Mouse (Mus musculus): ENCODE results near the gene Sez6l. TPM values are rescaled to one million over a fixed set of nuclear protein-coding genes. Genes with fewer than 3 reads are reported as not detected.

Sez6l gene
- total RNA-seq, 1 experiment = 0.13 TPM

DNA sequence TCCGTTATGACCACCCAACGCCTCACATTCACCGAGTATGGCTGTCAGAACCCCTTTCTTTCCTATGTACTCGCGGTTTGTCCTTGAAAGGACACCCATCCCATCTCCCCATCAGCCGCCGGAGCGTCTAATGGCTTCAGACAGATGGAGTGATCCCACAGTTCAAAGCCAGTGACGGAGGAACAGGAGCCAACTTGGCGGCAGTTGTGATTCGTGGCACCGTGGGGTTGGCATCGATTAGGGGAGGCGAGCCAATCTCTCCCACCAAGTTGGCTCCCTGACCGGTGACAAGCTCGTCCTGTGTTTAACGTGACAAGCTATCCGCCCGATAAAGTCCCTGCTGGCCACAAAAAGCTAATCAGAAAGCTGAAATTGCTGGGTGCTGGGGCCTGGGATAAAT is 50.0 kb downstream of the Sez6l start:
- Histone ChIP-seq H3K4me1 (ENCODE audit: control insufficient read depth in 2 of 2, insufficient read depth in 2 of 2, low read length in 2 of 2, poor library complexity in 1 of 2) (peaks cover 5 to 12% of the 10 kb centered on the region in 2 experiments; a peak in 3 of 4 replicates), H3K36me3 (ENCODE audit: control insufficient read depth, insufficient read depth, low read length, poor library complexity, severe bottlenecking) (no peaks in the 10 kb centered on the region)

GRCm38 (mm10) chr5:112526435-112526834 is 50.5 kb downstream of the Sez6l start:
- H3K4me3 ChIP-seq (ENCODE audit: insufficient read depth in 1 of 2, low read depth in 1 of 2, low read length in 2 of 2, poor library complexity in 1 of 2, severe bottlenecking in 1 of 2) = no peak overlapping the region
- H3K9ac ChIP-seq (ENCODE audit: insufficient read depth, low read depth, low read length, poor library complexity, severe bottlenecking) = no peak overlapping the region
- no peak for DNase-seq (ENCODE audit: low read depth, low spot score)
- in situ Hi-C loops (cut with MboI; ENCODE audit: low sequenced_read_pairs in 2 of 2, unreplicated experiment in 2 of 2) = no loop called here
- H3K27ac ChIP-seq (ENCODE audit: insufficient read depth, low read depth, low read length, poor library complexity, severe bottlenecking) = no peak overlapping the region
- TF ChIP-seq ZNF384 (IDR thresholded peaks at IDR 0.05; ENCODE audit: low read depth, low read length) = no peak
- TF ChIP-seq ZC3H11A (IDR thresholded peaks at IDR 0.05; ENCODE audit: borderline replicate concordance, low read depth, low read length) = no peak
- no peak for TF ChIP-seq CHD2 (IDR thresholded peaks at IDR 0.05; ENCODE audit: low read depth, low read length)
- TF ChIP-seq MAFK (IDR thresholded peaks at IDR 0.05; ENCODE audit: insufficient read depth, low read depth, low read length) = no peak
- TF ChIP-seq HCFC1 (IDR thresholded peaks at IDR 0.05; ENCODE audit: borderline replicate concordance, insufficient read depth, low read length) = no peak
- H3K36me3 ChIP-seq (ENCODE audit: control insufficient read depth, insufficient read depth, low read length, poor library complexity, severe bottlenecking) = no peaks in the 10 kb centered on the region
- peaks cover 5 to 16% of the 10 kb centered on the region in 2 experiments; a peak in 3 of 4 replicates for H3K4me1 ChIP-seq (ENCODE audit: control insufficient read depth in 2 of 2, insufficient read depth in 2 of 2, low read length in 2 of 2, poor library complexity in 1 of 2)
- H3K9me3 ChIP-seq (ENCODE audit: control insufficient read depth, insufficient read depth, low read depth, low read length) = no peaks in the 10 kb centered on the region

More for the DNA sequence above, 50.0 kb downstream of the Sez6l start:
- H3K4me3 ChIP-seq (ENCODE audit: insufficient read depth in 1 of 2, low read depth in 1 of 2, low read length in 2 of 2, poor library complexity in 1 of 2, severe bottlenecking in 1 of 2) = no peak overlapping the region
- DNase-seq (ENCODE audit: low read depth, low spot score) = no peak
- no peaks in the 10 kb centered on the region for H3K9me3 ChIP-seq (ENCODE audit: control insufficient read depth, insufficient read depth, low read depth, low read length)
- no peak overlapping the region for H3K27ac ChIP-seq (ENCODE audit: insufficient read depth, low read depth, low read length, poor library complexity, severe bottlenecking)
- in situ Hi-C loops (cut with MboI; ENCODE audit: low sequenced_read_pairs in 2 of 2, unreplicated experiment in 2 of 2) = no loop called here
- H3K9ac ChIP-seq (ENCODE audit: insufficient read depth, low read depth, low read length, poor library complexity, severe bottlenecking) = no peak overlapping the region
- no peak for TF ChIP-seq CHD2 (IDR thresholded peaks at IDR 0.05; ENCODE audit: low read depth, low read length)

GRCm38 (mm10) chr5:112525980-112526379 is 51.0 kb downstream of the Sez6l start:
- H3K4me1 ChIP-seq (ENCODE audit: control insufficient read depth in 2 of 2, insufficient read depth in 2 of 2, low read length in 2 of 2, poor library complexity in 1 of 2) = peaks cover 5 to 20% of the 10 kb centered on the region in 2 experiments; a peak in 3 of 4 replicates
- H3K4me3 ChIP-seq (ENCODE audit: insufficient read depth in 1 of 2, low read depth in 1 of 2, low read length in 2 of 2, poor library complexity in 1 of 2, severe bottlenecking in 1 of 2) = no peak overlapping the region
- H3K9me3 ChIP-seq (ENCODE audit: control insufficient read depth, insufficient read depth, low read depth, low read length) = no peaks in the 10 kb centered on the region
- DNase-seq (ENCODE audit: low read depth, low spot score) = no peak
- no peak overlapping the region for H3K27ac ChIP-seq (ENCODE audit: insufficient read depth, low read depth, low read length, poor library complexity, severe bottlenecking)
- TF ChIP-seq MAFK (IDR thresholded peaks at IDR 0.05; ENCODE audit: insufficient read depth, low read depth, low read length) = no peak
- TF ChIP-seq ZC3H11A (IDR thresholded peaks at IDR 0.05; ENCODE audit: borderline replicate concordance, low read depth, low read length) = no peak
- TF ChIP-seq HCFC1 (IDR thresholded peaks at IDR 0.05; ENCODE audit: borderline replicate concordance, insufficient read depth, low read length) = no peak
- no peak overlapping the region for H3K9ac ChIP-seq (ENCODE audit: insufficient read depth, low read depth, low read length, poor library complexity, severe bottlenecking)
- in situ Hi-C loops (cut with MboI; ENCODE audit: low sequenced_read_pairs in 2 of 2, unreplicated experiment in 2 of 2) = no loop called here
- H3K36me3 ChIP-seq (ENCODE audit: control insufficient read depth, insufficient read depth, low read length, poor library complexity, severe bottlenecking) = no peaks in the 10 kb centered on the region

DNA sequence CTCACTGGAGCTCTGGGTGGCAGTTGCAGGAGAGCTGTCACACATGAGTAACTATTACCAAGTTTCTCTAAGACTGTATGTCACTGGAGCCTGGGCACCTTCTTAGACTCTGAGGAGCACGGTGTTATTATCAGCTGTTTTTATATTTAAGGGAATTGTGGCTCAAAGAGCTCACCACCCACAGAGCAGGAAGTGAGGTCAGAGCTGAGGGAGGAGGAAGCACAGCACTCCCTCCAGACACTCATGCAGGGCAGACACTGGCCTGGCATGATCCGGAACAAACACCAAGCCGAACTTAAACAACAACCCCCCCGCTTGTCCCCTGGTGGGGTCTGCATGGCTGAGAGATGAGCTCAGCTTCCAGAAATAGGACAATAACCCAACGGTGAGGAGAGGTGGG is 51.7 kb downstream of the Sez6l start:
- no peaks in the 10 kb centered on the region for H3K36me3 ChIP-seq (ENCODE audit: control insufficient read depth, insufficient read depth, low read length, poor library complexity, severe bottlenecking)
- H3K4me3 ChIP-seq (ENCODE audit: insufficient read depth in 1 of 2, low read depth in 1 of 2, low read length in 2 of 2, poor library complexity in 1 of 2, severe bottlenecking in 1 of 2) = no peak overlapping the region
- no peak overlapping the region for H3K9ac ChIP-seq (ENCODE audit: insufficient read depth, low read depth, low read length, poor library complexity, severe bottlenecking)
- TF ChIP-seq HCFC1 (IDR thresholded peaks at IDR 0.05; ENCODE audit: borderline replicate concordance, insufficient read depth, low read length) = no peak
- TF ChIP-seq ZNF384 (IDR thresholded peaks at IDR 0.05; ENCODE audit: low read depth, low read length) = no peak
- no peak for TF ChIP-seq MAFK (IDR thresholded peaks at IDR 0.05; ENCODE audit: insufficient read depth, low read depth, low read length)
- TF ChIP-seq CHD2 (IDR thresholded peaks at IDR 0.05; ENCODE audit: low read depth, low read length) = no peak
- TF ChIP-seq ZC3H11A (IDR thresholded peaks at IDR 0.05; ENCODE audit: borderline replicate concordance, low read depth, low read length) = no peak
- no peaks in the 10 kb centered on the region for H3K9me3 ChIP-seq (ENCODE audit: control insufficient read depth, insufficient read depth, low read depth, low read length)
- H3K4me1 ChIP-seq (ENCODE audit: control insufficient read depth in 2 of 2, insufficient read depth in 2 of 2, low read length in 2 of 2, poor library complexity in 1 of 2) = peaks cover 5 to 22% of the 10 kb centered on the region in 2 experiments; a peak in 3 of 4 replicates
- in situ Hi-C loops (cut with MboI; ENCODE audit: low sequenced_read_pairs in 2 of 2, unreplicated experiment in 2 of 2) = no loop called here
- DNase-seq (ENCODE audit: low read depth, low spot score) = no peak
- no peak overlapping the region for H3K27ac ChIP-seq (ENCODE audit: insufficient read depth, low read depth, low read length, poor library complexity, severe bottlenecking)

- peak; percentile 27 for DNase-seq (ENCODE audit: low read depth, low spot score)
- H3K4me1 ChIP-seq (ENCODE audit: control insufficient read depth in 2 of 2, insufficient read depth in 2 of 2, low read length in 2 of 2, poor library complexity in 1 of 2) = peaks cover 5 to 22% of the 10 kb centered on the region in 2 experiments; a peak in 3 of 4 replicates
- TF ChIP-seq ZNF384 (IDR thresholded peaks at IDR 0.05; ENCODE audit: low read depth, low read length) = no peak
- TF ChIP-seq HCFC1 (IDR thresholded peaks at IDR 0.05; ENCODE audit: borderline replicate concordance, insufficient read depth, low read length) = no peak
- no peak overlapping the region for H3K27ac ChIP-seq (ENCODE audit: insufficient read depth, low read depth, low read length, poor library complexity, severe bottlenecking)
- in situ Hi-C loops (cut with MboI; ENCODE audit: low sequenced_read_pairs in 2 of 2, unreplicated experiment in 2 of 2) = no loop called here
- no peaks in the 10 kb centered on the region for H3K36me3 ChIP-seq (ENCODE audit: control insufficient read depth, insufficient read depth, low read length, poor library complexity, severe bottlenecking)
- H3K9me3 ChIP-seq (ENCODE audit: control insufficient read depth, insufficient read depth, low read depth, low read length) = no peaks in the 10 kb centered on the region
- H3K4me3 ChIP-seq (ENCODE audit: insufficient read depth in 1 of 2, low read depth in 1 of 2, low read length in 2 of 2, poor library complexity in 1 of 2, severe bottlenecking in 1 of 2) = no peak overlapping the region
- no peak overlapping the region for H3K9ac ChIP-seq (ENCODE audit: insufficient read depth, low read depth, low read length, poor library complexity, severe bottlenecking)
These were observed 53.2 kb downstream of the Sez6l start for GRCm38 (mm10) chr5:112523796-112524195.

Data from ES-E14 (cell line).